8 mouse cellular contexts compared by ENCODE assay signal in the genomic region with DNA sequence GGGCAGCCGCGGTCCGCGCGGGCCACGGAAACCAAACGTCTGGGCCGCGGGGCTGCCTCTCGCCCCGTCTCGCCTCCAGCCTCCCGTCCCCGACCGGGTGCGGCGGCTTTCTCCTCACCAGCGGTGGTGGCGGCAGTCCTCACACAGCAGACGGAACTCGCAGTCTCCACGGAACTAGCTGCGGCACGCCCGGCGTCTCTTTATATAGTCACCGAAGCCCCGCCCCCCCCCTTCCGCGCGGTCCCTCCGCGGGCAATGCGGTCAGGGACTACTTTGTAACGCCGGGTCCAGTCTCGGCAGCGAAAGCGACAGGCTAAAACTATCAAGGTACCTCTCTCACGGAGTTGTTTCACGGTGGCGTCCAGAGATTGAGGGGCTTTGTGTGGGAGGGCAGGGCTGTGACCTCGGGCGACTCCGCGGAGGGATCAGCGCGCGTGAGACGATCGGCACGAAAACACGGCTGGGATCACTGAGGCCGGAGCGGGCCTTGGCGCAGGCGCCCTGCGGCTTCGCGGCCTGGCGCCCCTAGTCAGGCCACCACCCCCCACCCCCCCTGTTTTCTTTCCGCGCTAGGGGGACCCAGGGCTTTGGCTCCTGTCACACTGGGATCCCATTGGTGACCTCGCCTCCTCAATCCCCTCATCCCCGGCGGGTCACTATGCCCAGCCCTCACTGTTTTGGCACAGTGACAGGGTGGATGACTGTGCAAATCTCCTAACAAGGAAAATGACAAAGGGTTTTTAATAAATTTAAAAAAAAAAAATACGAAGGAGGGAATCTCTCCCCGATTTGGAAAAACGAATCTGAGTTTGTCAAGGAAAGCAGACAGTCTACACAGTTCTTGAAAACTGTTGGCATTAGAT. TPM values are rescaled to one million over a fixed set of nuclear protein-coding genes. Genes with fewer than 3 reads are reported as not detected.
DNase-seq lines count a peak whose midpoint lies in the region; ATAC-seq lines count a peak whose summit lies in the region.

A gene (minus strand): TSS at position 624 of the 863 bp plus-strand sequence.

- H3K9me3 ChIP-seq in hindbrain, embryonic 11.5 days (ENCODE audit: control insufficient read depth, low read length), result no peaks in the 10 kb centered on the region

- H3K27ac ChIP-seq in hindbrain, embryonic 11.5 days (ENCODE audit: low read depth, low read length), result peak within 1 kb of the TSS; percentile 93

- peak within 1 kb of the TSS; percentile 91 for H3K4me2 ChIP-seq in hindbrain, embryonic 11.5 days (replicated peaks; ENCODE audit: low read depth, low read length)

- ATAC-seq in hindbrain, embryonic 11.5 days (ENCODE audit: low FRiP score), result peak; percentile 55

- peak; percentile 93 for DNase-seq in MEL-GATA-1-ER (ENCODE audit: extremely low read depth, low read depth)
- DNase-seq in cerebellum, adult 9-10 months, result peak; percentile 90
- peak; percentile 72 to 86 for DNase-seq in frontal cortex, adult 2 months (ENCODE audit: extremely low spot score in 1 of 2, low spot score in 1 of 2)
- DNase-seq in hindbrain, embryonic 11.5 days (ENCODE audit: low spot score), result peak; percentile 93
- DNase-seq in layer of hippocampus, postnatal 10 days (ENCODE audit: low spot score in 2 of 2), result peak; percentile 89
- peak; percentile 95 for DNase-seq in lung, postnatal 10 days
- peak; percentile 86 for DNase-seq in ovary, postnatal 14 days (ENCODE audit: low spot score)
- DNase-seq in thymus, postnatal 10 days (ENCODE audit: low spot score in 2 of 2), result peak; percentile 80 to 89

- H3K4me1 ChIP-seq in hindbrain, embryonic 11.5 days (replicated peaks; ENCODE audit: control insufficient read depth, insufficient read depth, low read length), result peaks cover 15% of the 10 kb centered on the region

- H3K36me3 ChIP-seq in hindbrain, embryonic 11.5 days (ENCODE audit: control insufficient read depth, insufficient read depth, low read length), result no peaks in the 10 kb centered on the region

- H3K27me3 ChIP-seq in hindbrain, embryonic 11.5 days (ENCODE audit: control insufficient read depth, insufficient read depth, low read length), result no peaks in the 10 kb centered on the region

- H3K4me3 ChIP-seq in hindbrain, embryonic 11.5 days (ENCODE audit: low read depth, low read length), result peak within 1 kb of the TSS; percentile 100

- peak within 1 kb of the TSS; percentile 98 for H3K9ac ChIP-seq in hindbrain, embryonic 11.5 days (ENCODE audit: low read depth, low read length)

- WGBS in hindbrain, embryonic 11.5 days, result under 1% methylated on average over 67 of the region's 69 CpGs

RNA-seq across cellular contexts. Expression of the gene that starts here (rescaled TPM):
- 699 and 744 TPM in 2 replicates for polyA plus RNA-seq in frontal cortex, adult 2 months (2012; rRNA removed)
- polyA plus RNA-seq in hindbrain, embryonic 11.5 days (2014; fragmentation: Nextera tagmentation; extraction: Ambion mirVana), result 1,074 and 1,099 TPM in 2 replicates
- total RNA-seq in layer of hippocampus, postnatal 10 days (2021), result 100 to 1,000 TPM; 760 to 831 TPM

Comparison
In these comparisons a context has a peak if more than half of its experiments do, and no peak if none do; other contexts are left out.
1. Peak in every context shown above with its lines: DNase-seq, ATAC-seq, H3K4me3 ChIP-seq and H3K27ac ChIP-seq.